Mouse (Mus musculus): Measurements from ENCODE around the gene Man1a2.

Man1a2 gene

GRCm38 (mm10) chr3:100562455-100562854 is 122.8 kb downstream of the Man1a2 start:
- no peak for DNase-seq (ENCODE audit: low spot score)

DNA sequence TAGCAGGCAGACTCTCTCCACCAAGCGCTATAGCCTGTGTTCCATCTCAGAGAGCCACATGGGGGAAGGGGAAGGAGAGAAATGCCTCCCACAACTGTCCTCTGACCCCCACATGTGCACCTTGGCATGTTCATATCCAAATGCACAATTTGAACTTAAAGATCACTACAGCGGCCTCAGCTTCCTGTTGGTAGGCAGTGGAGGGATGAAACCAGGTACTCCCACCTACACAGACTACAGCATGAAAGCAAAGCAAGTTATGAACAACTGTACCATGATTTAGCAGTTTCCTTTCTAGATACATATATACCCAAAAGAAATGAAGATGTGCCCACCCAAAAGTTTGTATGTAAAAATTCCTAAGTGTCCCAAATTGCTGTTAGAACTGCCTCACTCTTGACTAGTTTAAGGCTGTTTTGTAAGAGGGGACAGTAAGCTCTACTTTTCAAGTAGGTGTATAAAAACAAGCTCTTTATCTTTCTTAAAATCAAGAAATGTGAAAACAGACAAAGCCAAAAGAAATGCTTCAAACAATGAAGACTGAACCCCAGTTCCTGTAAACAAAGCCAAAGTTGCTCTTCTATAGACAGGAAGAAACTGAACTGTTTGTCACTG is 123.6 kb downstream of the Man1a2 start:
- no peak for DNase-seq (ENCODE audit: low spot score)

- no peak for DNase-seq (ENCODE audit: low spot score)
Measured at GRCm38 (mm10) chr3:100559431-100559830, 125.9 kb downstream of the Man1a2 start.

GRCm38 (mm10) chr3:100558211-100558708 is 127.0 kb downstream of the Man1a2 start:
- no peak for DNase-seq (ENCODE audit: low spot score)

DNA sequence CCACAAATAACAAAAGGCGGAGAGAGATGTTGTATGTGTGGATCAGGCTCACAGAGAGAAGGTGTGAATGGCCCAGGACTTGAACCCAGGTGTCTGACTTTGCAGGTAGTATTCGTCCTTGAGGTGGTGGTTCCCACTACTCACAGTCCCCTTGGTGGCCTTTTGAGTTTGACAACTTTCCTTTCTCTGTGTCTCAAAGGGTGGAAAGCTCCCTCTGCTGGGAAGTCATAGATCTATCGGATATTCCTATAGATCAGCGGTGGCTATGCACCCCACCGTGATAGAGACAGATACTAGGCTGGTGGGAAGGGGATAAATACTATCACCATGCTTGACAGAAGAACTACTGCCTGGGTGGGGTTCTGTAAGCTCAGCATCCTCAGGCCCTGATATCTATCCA is 130.5 kb downstream of the Man1a2 start:
- DNase-seq (ENCODE audit: low spot score) = no peak

GRCm38 (mm10) chr3:100552171-100552570 is 133.1 kb downstream of the Man1a2 start:
- DNase-seq (ENCODE audit: low spot score) = no peak

GRCm38 (mm10) chr3:100547913-100548292 is 137.4 kb downstream of the Man1a2 start:
- DNase-seq (ENCODE audit: low spot score) = no peak

- DNase-seq (ENCODE audit: low spot score) = no peak
Measured at GRCm38 (mm10) chr3:100547162-100547912, 138.0 kb downstream of the Man1a2 start.

GRCm38 (mm10) chr3:100536686-100537085 is 148.6 kb downstream of the Man1a2 start:
- no peak for DNase-seq (ENCODE audit: low spot score)

GRCm38 (mm10) chr3:100535902-100536301 is 149.4 kb downstream of the Man1a2 start:
- no peak for DNase-seq (ENCODE audit: low spot score)

- no peak for DNase-seq (ENCODE audit: low spot score)
Measured at GRCm38 (mm10) chr3:100535298-100535697, 150.0 kb downstream of the Man1a2 start.

- DNase-seq (ENCODE audit: low spot score) = no peak
Measured at GRCm38 (mm10) chr3:100534394-100534793, 150.9 kb downstream of the Man1a2 start.

DNA sequence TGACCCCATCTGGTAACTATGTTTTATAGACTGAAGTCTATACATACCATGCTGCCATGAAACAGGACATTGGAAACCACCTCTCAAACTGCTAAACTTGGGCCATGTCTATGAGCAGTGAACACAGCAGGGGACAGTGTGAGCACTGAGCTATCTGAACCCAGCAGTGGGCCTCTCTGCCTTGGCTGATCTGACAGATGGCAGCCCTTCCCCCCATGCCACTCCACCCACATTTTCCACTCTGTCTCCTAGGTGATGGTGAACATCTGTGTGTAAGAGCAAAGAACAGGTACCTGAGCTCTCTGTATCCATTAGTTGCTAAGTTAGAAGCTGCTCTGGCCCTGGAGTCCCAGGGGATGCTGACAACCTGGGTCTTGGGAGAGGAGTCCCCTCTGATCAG is 151.9 kb downstream of the Man1a2 start:
- DNase-seq (ENCODE audit: low spot score) = no peak

DNA sequence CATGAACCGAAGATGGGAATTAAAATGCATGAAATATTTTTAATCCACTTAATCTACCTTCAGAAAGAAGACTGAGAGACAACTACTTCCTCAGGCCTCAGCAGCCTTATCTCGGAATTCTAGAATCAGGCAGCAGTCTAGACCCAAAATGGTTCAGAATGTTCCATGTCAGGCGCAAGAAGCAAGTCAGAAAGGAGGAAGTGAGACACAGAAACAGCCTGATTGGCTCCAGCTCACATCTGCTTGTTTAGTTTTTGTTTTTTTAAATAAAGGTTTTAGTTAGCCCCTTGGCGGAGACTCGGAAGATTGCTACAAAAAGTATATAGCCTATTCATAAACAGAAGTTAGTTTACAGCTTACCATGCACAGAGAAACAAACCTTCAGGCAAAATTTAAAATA is 154.4 kb downstream of the Man1a2 start:
- no peak for DNase-seq (ENCODE audit: low spot score)

DNA sequence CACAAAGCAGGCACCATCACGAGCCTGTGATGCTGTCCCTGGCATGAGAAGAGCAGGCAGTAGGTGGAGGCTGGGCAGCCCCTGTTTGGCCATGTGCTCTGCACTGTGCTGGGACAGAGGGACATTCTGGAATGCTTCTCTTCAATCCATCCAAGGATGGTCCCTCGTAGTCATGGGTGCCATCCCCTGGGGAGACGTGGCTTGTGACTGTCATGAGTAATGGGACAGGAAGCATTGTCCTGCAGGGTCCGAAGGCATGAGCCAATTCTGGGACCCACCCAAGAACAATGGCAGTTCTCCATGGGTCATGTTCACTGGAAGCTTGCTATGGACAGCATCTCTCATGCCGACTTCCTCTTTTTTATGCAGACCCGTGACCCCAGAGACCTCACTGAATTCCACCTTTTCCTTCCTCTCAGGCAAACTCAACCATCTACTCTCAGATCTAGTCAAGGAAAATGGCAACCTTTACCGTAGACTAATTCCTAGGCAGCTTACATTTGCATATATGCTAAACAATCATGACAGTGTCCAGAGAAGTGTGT is 155.0 kb downstream of the Man1a2 start:
- no peak for DNase-seq (ENCODE audit: low spot score)

GRCm38 (mm10) chr3:100522671-100523070 is 162.6 kb downstream of the Man1a2 start:
- DNase-seq (ENCODE audit: low spot score) = no peak

- no peak for DNase-seq (ENCODE audit: low spot score)
Measured at GRCm38 (mm10) chr3:100521626-100522025, 163.7 kb downstream of the Man1a2 start.

GRCm38 (mm10) chr3:100515754-100516141 is 169.6 kb downstream of the Man1a2 start:
- no peak for DNase-seq (ENCODE audit: low spot score)

GRCm38 (mm10) chr3:100515093-100515753 is 170.1 kb downstream of the Man1a2 start:
- no peak for DNase-seq (ENCODE audit: low spot score)

All from urinary bladder, postnatal 14 days (tissue).